Mouse (Mus musculus) heart, adult 9 months (tissue): Measurements from ENCODE around the gene Copz1.
A peak's percentile ranks its signal among the peaks of the same experiment; 100 is the strongest.

ENCODE experiments used
- DNase-seq, 2 experiments: peaks; one replicate each; pipeline ENCODE4 v3.0.0; 2022; ENCODE audit warnings: low spot score in 2 of 2

The Copz1 gene

GRCm38 (mm10) chr15:103292673-103293345 lies 20.3 kb downstream of the Copz1 start:
- no peak for DNase-seq

- DNase-seq = no peak
Observed at GRCm38 (mm10) chr15:103293375-103293774, 20.9 kb downstream of the Copz1 start.

- no peak for DNase-seq
Observed at GRCm38 (mm10) chr15:103294649-103295048, 22.1 kb downstream of the Copz1 start.

DNA sequence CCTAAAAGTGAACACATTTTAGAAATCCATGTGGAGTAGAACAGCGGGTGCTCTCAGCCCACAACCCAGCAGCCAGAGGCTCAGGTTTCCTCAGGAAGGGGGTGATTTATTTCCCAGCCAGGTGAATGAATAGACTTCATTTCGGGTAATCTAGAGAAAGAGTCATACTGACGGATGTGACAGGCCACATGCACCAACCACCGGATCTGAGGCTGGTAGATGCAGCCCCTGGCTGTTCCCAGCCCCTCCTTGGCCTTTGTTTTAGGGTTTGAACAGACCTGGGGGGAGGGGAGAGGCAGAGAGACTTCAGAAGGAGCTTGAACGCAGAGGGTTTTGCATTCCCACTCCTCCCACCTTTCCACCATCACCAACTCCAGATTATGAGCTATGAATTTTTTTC lies 23.3 kb downstream of the Copz1 start:
- no peak for DNase-seq

GRCm38 (mm10) chr15:103297313-103297712 lies 24.8 kb downstream of the Copz1 start:
- no peak for DNase-seq

GRCm38 (mm10) chr15:103298026-103298425 lies 25.5 kb downstream of the Copz1 start:
- no peak for DNase-seq

- DNase-seq = no peak
Observed at GRCm38 (mm10) chr15:103298861-103299616, 26.5 kb downstream of the Copz1 start.

GRCm38 (mm10) chr15:103299644-103300043 lies 27.1 kb downstream of the Copz1 start:
- DNase-seq = no peak

DNA sequence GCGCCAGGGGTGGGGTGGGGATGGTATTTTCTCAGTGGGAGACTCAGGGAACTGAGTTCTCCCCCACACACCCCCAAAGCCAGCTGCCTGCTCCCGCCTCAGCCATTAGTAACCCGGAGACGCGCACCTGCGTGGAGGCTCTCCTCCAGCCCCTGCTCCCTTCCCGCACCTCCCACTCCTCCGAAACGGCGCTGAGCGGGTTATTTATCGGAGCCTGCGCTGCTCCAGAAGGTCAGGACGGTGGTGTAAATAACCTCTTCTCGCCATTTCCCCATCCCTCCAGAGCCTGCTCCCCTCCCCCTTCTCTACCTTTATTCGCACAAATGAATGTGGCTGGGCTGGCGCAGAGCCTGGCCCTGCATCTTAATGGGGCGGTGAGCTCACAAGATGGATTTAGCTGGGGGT lies 27.6 kb downstream of the Copz1 start:
- no peak for DNase-seq

DNA sequence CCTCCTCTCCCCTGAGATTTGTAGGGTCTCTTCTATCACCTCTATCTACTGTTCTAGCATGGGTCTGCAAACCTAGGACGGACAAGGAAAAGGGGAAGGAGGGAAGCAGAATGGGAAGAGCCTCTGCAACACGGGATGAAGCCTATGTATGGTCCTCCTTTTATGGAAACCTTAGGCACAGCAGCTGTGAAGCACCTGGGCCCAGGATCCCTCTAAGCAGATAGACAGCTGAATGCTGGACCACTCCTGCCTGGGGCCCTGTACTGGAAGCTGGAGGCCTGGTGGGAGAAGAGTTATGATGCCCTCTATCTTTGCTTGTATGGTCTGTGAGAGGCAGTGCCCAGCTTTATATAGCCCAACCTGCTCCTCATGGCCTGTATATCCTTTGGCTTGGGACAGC lies 28.0 kb downstream of the Copz1 start:
- DNase-seq = no peak

DNA sequence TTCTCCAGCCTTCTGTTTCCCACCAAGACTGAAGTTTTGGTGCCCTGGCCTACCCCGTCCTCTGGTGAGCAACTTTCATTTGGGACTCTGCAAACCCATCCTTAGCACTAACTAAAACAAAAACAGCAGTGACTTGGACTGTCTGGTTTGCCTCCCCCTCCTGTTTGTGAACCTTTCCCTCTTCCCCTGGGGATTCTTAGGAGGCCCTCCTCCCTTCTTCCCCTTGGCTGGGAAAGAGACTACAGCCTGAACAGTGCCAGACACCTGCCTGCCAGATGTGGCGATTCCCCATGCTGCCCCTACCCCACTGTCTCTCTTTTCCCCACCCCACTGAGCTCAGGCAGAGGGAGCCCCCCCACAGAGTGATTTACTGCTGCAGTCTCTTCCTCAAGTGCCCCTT lies 28.5 kb downstream of the Copz1 start:
- no peak for DNase-seq

GRCm38 (mm10) chr15:103301547-103302340 lies 29.2 kb downstream of the Copz1 start:
- no peak for DNase-seq

DNA sequence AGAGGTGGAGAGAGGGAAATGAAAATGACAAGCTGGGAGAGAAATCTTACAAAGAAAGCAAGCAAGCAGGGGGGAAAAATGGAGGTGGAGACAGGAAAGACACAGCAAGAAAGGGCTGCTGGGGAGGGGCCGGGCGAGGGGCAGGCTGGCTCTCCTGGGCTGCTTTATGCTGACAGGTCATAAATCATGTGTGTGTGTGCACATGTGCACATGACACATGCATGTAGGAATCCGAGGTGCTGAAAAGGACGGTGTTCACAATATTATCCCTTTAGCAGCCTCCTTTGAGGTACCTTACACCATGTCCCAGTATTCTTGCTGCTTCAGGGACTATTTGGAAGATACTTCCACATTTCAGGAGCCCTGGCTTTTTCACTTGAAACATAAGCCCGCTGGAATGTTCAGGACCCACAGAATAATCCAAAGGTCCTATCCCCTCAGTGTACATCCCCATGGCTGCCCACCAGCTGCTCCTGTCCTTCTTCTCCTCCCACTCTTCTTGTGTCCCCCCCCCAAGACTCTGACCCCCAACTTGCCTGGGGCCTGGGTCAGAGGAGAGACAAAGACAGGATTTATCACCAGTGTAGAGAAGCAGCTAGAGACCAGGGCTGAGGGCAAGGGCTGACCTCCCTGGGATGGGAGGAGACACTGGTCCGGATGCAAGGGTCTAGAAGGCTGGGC lies 30.0 kb downstream of the Copz1 start:
- DNase-seq = no peak

- peak in 1 of 2 experiments; percentile 15 for DNase-seq
Observed at GRCm38 (mm10) chr15:103303916-103304615, 31.6 kb downstream of the Copz1 start.

DNA sequence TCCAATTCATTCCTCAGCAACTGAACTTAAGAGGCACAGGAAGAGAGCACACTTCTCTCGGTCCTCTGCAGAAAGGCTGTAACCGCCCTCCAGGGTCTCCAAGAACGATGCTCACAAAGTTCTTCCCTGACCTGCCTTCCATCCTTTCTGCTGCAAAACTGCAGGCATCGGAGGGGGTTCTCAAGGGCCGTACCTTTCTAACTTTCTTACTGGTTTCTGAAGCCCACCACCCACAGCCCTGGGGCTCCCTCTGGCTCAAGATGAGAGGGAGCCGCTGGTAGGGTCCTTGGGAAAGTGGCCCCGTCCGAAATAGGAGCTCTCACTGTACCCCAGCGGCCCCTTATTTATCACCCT lies 32.1 kb downstream of the Copz1 start:
- peak; percentile 14 to 40 for DNase-seq

DNA sequence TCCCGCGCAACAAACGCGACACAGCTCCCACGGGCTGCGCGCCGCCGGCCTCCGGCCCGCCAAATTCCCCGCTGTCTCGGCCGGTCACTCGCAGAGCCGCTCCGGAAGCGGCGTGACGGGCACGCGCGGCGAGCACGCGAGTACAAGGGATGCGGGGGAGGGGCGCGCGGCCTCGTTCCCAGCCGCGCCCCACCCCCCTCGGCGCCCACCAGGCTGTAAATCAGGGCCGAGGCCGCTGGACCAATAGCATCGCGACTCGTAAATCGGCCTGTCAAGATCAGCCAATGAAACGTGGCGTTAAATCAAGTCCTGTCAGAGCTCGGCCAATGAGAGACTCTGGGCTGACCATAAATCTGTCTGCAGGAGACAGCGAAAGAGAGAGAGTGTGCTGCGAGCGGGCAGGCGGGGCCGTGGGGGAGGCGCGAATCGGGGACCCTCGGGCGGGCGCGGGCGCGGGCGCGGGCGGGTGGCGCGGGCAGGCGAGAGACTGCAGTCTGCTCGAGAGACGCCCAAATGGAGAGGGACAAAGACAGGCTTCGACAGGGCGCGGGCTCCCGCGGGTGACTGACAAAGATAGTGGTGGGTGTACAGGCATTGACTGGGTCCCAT lies 32.7 kb downstream of the Copz1 start:
- peak; percentile 98 to 99 for DNase-seq

- DNase-seq = no peak
Observed at GRCm38 (mm10) chr15:103305792-103306645, 33.5 kb downstream of the Copz1 start.

DNA sequence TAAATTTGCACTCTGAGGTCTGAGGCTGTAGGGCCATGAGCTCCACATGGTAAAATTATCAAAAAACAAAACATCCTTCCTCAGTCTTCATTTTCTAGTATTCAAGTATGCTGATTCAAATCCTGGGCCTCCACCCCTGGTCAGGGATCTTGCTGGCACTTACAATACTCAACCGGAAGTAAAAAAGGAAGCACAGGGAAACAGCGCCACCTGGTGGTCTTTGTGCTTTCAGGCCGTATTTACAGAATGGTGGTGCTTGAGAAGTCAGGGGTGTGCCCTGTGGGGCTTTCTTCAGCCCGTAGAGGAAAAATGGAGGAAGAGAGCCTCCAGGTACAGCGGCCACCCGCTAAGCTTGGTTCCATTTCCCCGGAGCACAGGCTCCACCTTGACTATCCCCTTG lies 34.6 kb downstream of the Copz1 start:
- DNase-seq = peak; percentile 86 to 94

DNA sequence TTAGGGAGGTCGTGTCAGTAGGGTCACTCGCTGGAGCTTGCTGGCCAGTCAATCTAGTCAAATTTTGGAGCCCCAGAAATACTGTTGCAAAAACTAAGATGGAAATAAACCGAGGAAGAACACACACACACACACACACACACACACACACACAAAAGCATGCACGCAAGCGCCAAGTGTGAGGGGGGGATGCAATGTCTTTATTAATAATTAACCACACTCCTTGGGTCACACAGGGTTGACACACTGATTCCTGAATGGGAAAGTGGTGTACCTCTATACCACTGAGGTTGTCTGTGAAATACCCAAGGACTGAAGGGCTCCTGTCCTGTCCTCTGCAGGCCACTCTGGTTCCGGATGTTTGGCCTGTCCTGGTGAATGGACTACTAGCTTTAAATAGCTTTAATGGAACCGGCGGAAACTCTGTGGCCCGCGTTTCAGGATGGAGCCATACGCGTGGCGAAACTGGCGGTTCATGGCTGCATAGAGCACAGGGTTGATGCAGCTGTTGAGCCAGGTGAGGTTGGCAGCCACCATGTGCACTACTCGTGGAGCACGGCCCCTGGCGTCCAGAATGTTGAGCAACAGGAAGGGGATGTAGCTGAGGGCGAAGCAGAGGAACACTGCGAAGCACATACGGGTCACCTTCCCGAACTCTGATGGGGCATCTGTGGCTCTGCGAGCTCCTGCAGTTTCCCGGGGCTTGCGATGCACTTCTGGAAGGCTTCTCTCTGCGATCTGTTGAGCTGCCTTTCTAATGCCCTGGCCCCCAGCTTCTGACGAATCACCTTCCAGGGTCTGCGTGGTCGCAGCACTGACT lies 35.8 kb downstream of the Copz1 start:
- no peak for DNase-seq
